Mouse (Mus musculus): Measurements from ENCODE around the gene Smbd1. TPM values are rescaled to one million over a fixed set of nuclear protein-coding genes. Genes with fewer than 3 reads are reported as not detected.

Gene Smbd1
- polyA plus RNA-seq, 1 experiment from 2014 or later, result 0.95 TPM

- H3K4me3 ChIP-seq (ENCODE audit: low read length), result no peak overlapping the region
- no peak overlapping the region for H3K27ac ChIP-seq (ENCODE audit: low read length)
- ATAC-seq, result peak; percentile 26; the same call in 1 of the 2 replicates
- no peak overlapping the region for H3K4me2 ChIP-seq (ENCODE audit: low read depth, low read length)
- peaks cover 16% of the 10 kb centered on the region; the same call in 1 of the 2 replicates for H3K4me1 ChIP-seq (ENCODE audit: control insufficient read depth, insufficient read depth, low read length)
- H3K9me3 ChIP-seq (ENCODE audit: control insufficient read depth, low read length), result no peaks in the 10 kb centered on the region
- no peaks in the 10 kb centered on the region for H3K36me3 ChIP-seq (ENCODE audit: control insufficient read depth, insufficient read depth, low read length)
- H3K9ac ChIP-seq (ENCODE audit: low read depth, low read length), result no peak overlapping the region
- 45% methylated on average over 6 of the region's 6 CpGs for WGBS
- no peaks in the 10 kb centered on the region for H3K27me3 ChIP-seq (replicated peaks; ENCODE audit: control insufficient read depth, insufficient read depth, low read length)
Observed at GRCm38 (mm10) chr16:32803252-32803853, 6.9 kb downstream of the Smbd1 start.

GRCm38 (mm10) chr16:32797426-32797689 is 12.9 kb downstream of the Smbd1 start, which contains the start of gene Muc20:
Gene Muc20 (minus strand): TSS chr16:32797435.
- no peak within 1 kb of the TSS for H3K27ac ChIP-seq (ENCODE audit: low read length)
- no peak within 1 kb of the TSS for H3K4me2 ChIP-seq (ENCODE audit: low read depth, low read length)
- WGBS, result 70% methylated on average over 3 of the region's 3 CpGs

GRCm38 (mm10) chr16:32796676-32797425 is 13.4 kb downstream of the Smbd1 start:
- H3K4me1 ChIP-seq (ENCODE audit: control insufficient read depth, insufficient read depth, low read length), result 0 out of 2 replicates have a peak, but pooled peaks cover 2% of the 10 kb centered on the region
- H3K27me3 ChIP-seq (replicated peaks; ENCODE audit: control insufficient read depth, insufficient read depth, low read length), result no peaks in the 10 kb centered on the region
- no peaks in the 10 kb centered on the region for H3K9me3 ChIP-seq (ENCODE audit: control insufficient read depth, low read length)
- ATAC-seq, result 0 out of 2 replicates have a peak, but pooled peaks have one; percentile 5
- no peaks in the 10 kb centered on the region for H3K36me3 ChIP-seq (ENCODE audit: control insufficient read depth, insufficient read depth, low read length)
- no peak overlapping the region for H3K4me2 ChIP-seq (ENCODE audit: low read depth, low read length)
- WGBS, result 70% methylated on average over 14 of the region's 14 CpGs
- no peak overlapping the region for H3K9ac ChIP-seq (ENCODE audit: low read depth, low read length)
- no peak overlapping the region for H3K27ac ChIP-seq (ENCODE audit: low read length)
- H3K4me3 ChIP-seq (ENCODE audit: low read length), result no peak overlapping the region

More at GRCm38 (mm10) chr16:32797426-32797689, 12.9 kb downstream of the Smbd1 start, which contains the start of gene Muc20:
- H3K9me3 ChIP-seq (ENCODE audit: control insufficient read depth, low read length), result no peaks in the 10 kb centered on the region
- no peaks in the 10 kb centered on the region for H3K27me3 ChIP-seq (replicated peaks; ENCODE audit: control insufficient read depth, insufficient read depth, low read length)
- H3K4me3 ChIP-seq (ENCODE audit: low read length), result no peak within 1 kb of the TSS
- H3K9ac ChIP-seq (ENCODE audit: low read depth, low read length), result no peak within 1 kb of the TSS
- H3K4me1 ChIP-seq (ENCODE audit: control insufficient read depth, insufficient read depth, low read length), result 0 out of 2 replicates have a peak, but pooled peaks cover 2% of the 10 kb centered on the region
- H3K36me3 ChIP-seq (ENCODE audit: control insufficient read depth, insufficient read depth, low read length), result no peaks in the 10 kb centered on the region
- ATAC-seq, result no peak

GRCm38 (mm10) chr16:32795177-32795576 is 15.1 kb downstream of the Smbd1 start:
- no peak overlapping the region for H3K9ac ChIP-seq (ENCODE audit: low read depth, low read length)
- H3K4me1 ChIP-seq (ENCODE audit: control insufficient read depth, insufficient read depth, low read length), result 0 out of 2 replicates have a peak, but pooled peaks cover 2% of the 10 kb centered on the region
- no peak overlapping the region for H3K4me3 ChIP-seq (ENCODE audit: low read length)
- H3K4me2 ChIP-seq (ENCODE audit: low read depth, low read length), result no peak overlapping the region
- H3K27ac ChIP-seq (ENCODE audit: low read length), result no peak overlapping the region
- WGBS, result 92% methylated on average over 1 of the region's 1 CpGs
- H3K36me3 ChIP-seq (ENCODE audit: control insufficient read depth, insufficient read depth, low read length), result no peaks in the 10 kb centered on the region
- H3K27me3 ChIP-seq (replicated peaks; ENCODE audit: control insufficient read depth, insufficient read depth, low read length), result no peaks in the 10 kb centered on the region
- no peaks in the 10 kb centered on the region for H3K9me3 ChIP-seq (ENCODE audit: control insufficient read depth, low read length)
- no peak for ATAC-seq

GRCm38 (mm10) chr16:32790056-32790455 is 20.2 kb downstream of the Smbd1 start:
- no peaks in the 10 kb centered on the region for H3K4me1 ChIP-seq (ENCODE audit: control insufficient read depth, insufficient read depth, low read length)
- ATAC-seq, result no peak
- no peak overlapping the region for H3K9ac ChIP-seq (ENCODE audit: low read depth, low read length)
- 88% methylated on average over 5 of the region's 5 CpGs for WGBS
- H3K27me3 ChIP-seq (replicated peaks; ENCODE audit: control insufficient read depth, insufficient read depth, low read length), result no peaks in the 10 kb centered on the region
- H3K9me3 ChIP-seq (ENCODE audit: control insufficient read depth, low read length), result no peaks in the 10 kb centered on the region; the same call in 1 of the 2 replicates
- no peak overlapping the region for H3K4me3 ChIP-seq (ENCODE audit: low read length)
- H3K4me2 ChIP-seq (ENCODE audit: low read depth, low read length), result no peak overlapping the region
- no peak overlapping the region for H3K27ac ChIP-seq (ENCODE audit: low read length)
- H3K36me3 ChIP-seq (ENCODE audit: control insufficient read depth, insufficient read depth, low read length), result no peaks in the 10 kb centered on the region

- H3K9me3 ChIP-seq (ENCODE audit: control insufficient read depth, low read length), result no peaks in the 10 kb centered on the region; the same call in 1 of the 2 replicates
- no peak for ATAC-seq
- H3K4me2 ChIP-seq (ENCODE audit: low read depth, low read length), result no peak overlapping the region
- no peak overlapping the region for H3K4me3 ChIP-seq (ENCODE audit: low read length)
- H3K9ac ChIP-seq (ENCODE audit: low read depth, low read length), result no peak overlapping the region
- no peaks in the 10 kb centered on the region for H3K27me3 ChIP-seq (replicated peaks; ENCODE audit: control insufficient read depth, insufficient read depth, low read length)
- H3K36me3 ChIP-seq (ENCODE audit: control insufficient read depth, insufficient read depth, low read length), result no peaks in the 10 kb centered on the region
- H3K4me1 ChIP-seq (ENCODE audit: control insufficient read depth, insufficient read depth, low read length), result 0 out of 2 replicates have a peak, but pooled peaks cover 4% of the 10 kb centered on the region
- WGBS, result 79% methylated on average over 13 of the region's 13 CpGs
- no peak overlapping the region for H3K27ac ChIP-seq (ENCODE audit: low read length)
Observed at GRCm38 (mm10) chr16:32784840-32785239, 25.4 kb downstream of the Smbd1 start.

- no peak overlapping the region for H3K4me3 ChIP-seq (ENCODE audit: low read length)
- no peak overlapping the region; the same call in 1 of the 2 replicates for H3K27ac ChIP-seq (ENCODE audit: low read length)
- H3K27me3 ChIP-seq (replicated peaks; ENCODE audit: control insufficient read depth, insufficient read depth, low read length), result no peaks in the 10 kb centered on the region
- no peaks in the 10 kb centered on the region for H3K9me3 ChIP-seq (ENCODE audit: control insufficient read depth, low read length)
- no peak overlapping the region for H3K9ac ChIP-seq (ENCODE audit: low read depth, low read length)
- peak; percentile 36; the same call in 1 of the 2 replicates for ATAC-seq
- no peaks in the 10 kb centered on the region for H3K36me3 ChIP-seq (ENCODE audit: control insufficient read depth, insufficient read depth, low read length)
- H3K4me2 ChIP-seq (ENCODE audit: low read depth, low read length), result no peak overlapping the region
- H3K4me1 ChIP-seq (ENCODE audit: control insufficient read depth, insufficient read depth, low read length), result 0 out of 2 replicates have a peak, but pooled peaks cover 4% of the 10 kb centered on the region
- 46% methylated on average over 5 of the region's 5 CpGs for WGBS
Observed at GRCm38 (mm10) chr16:32783324-32784062, 26.8 kb downstream of the Smbd1 start.

- Histone ChIP-seq H3K36me3 (ENCODE audit: control insufficient read depth, insufficient read depth, low read length) (no peaks in the 10 kb centered on the region), H3K4me3 (ENCODE audit: low read length) (no peak overlapping the region), H3K27ac (ENCODE audit: low read length) (no peak overlapping the region), H3K4me2 (ENCODE audit: low read depth, low read length) (no peak overlapping the region), H3K27me3 (replicated peaks; ENCODE audit: control insufficient read depth, insufficient read depth, low read length) (no peaks in the 10 kb centered on the region), H3K9ac (ENCODE audit: low read depth, low read length) (no peak overlapping the region), H3K4me1 (ENCODE audit: control insufficient read depth, insufficient read depth, low read length) (0 out of 2 replicates have a peak, but pooled peaks cover 4% of the 10 kb centered on the region), H3K9me3 (ENCODE audit: control insufficient read depth, low read length) (no peaks in the 10 kb centered on the region)
- 55% methylated on average over 8 of the region's 8 CpGs for WGBS
- ATAC-seq, result no peak
Observed at GRCm38 (mm10) chr16:32778956-32779355, 31.3 kb downstream of the Smbd1 start.

- 68% methylated on average over 10 of the region's 10 CpGs for WGBS
- ATAC-seq, result no peak
- Histone ChIP-seq H3K27ac (ENCODE audit: low read length) (no peak overlapping the region), H3K4me2 (ENCODE audit: low read depth, low read length) (no peak overlapping the region), H3K4me3 (ENCODE audit: low read length) (no peak overlapping the region), H3K4me1 (ENCODE audit: control insufficient read depth, insufficient read depth, low read length) (no peaks in the 10 kb centered on the region), H3K36me3 (ENCODE audit: control insufficient read depth, insufficient read depth, low read length) (no peaks in the 10 kb centered on the region), H3K27me3 (replicated peaks; ENCODE audit: control insufficient read depth, insufficient read depth, low read length) (no peaks in the 10 kb centered on the region), H3K9ac (ENCODE audit: low read depth, low read length) (no peak overlapping the region), H3K9me3 (ENCODE audit: control insufficient read depth, low read length) (no peaks in the 10 kb centered on the region)
Observed at GRCm38 (mm10) chr16:32776676-32777075, 33.6 kb downstream of the Smbd1 start.
